Mouse (Mus musculus) small intestine, adult 10 weeks (tissue): ENCODE measurements around the gene Gmnc. TPM values are rescaled to one million over a fixed set of nuclear protein-coding genes. Genes with fewer than 3 reads are reported as not detected.

Source experiments
- polyA plus RNA-seq: library from polyadenylated mRNA; stranded (reverse); fragments of 350-450 nt; fragmentation: Illumina TruSeq; extraction: RNeasy Lipid Tissue Mini Kit (QIAGEN cat#74804); gene quantifications from one replicate; pipeline ENCODE4 v1.2.3, GENCODE M21; 2014; ENCODE audit warnings: low replicate concordance

The Gmnc gene
- not detected for polyA plus RNA-seq

DNA sequence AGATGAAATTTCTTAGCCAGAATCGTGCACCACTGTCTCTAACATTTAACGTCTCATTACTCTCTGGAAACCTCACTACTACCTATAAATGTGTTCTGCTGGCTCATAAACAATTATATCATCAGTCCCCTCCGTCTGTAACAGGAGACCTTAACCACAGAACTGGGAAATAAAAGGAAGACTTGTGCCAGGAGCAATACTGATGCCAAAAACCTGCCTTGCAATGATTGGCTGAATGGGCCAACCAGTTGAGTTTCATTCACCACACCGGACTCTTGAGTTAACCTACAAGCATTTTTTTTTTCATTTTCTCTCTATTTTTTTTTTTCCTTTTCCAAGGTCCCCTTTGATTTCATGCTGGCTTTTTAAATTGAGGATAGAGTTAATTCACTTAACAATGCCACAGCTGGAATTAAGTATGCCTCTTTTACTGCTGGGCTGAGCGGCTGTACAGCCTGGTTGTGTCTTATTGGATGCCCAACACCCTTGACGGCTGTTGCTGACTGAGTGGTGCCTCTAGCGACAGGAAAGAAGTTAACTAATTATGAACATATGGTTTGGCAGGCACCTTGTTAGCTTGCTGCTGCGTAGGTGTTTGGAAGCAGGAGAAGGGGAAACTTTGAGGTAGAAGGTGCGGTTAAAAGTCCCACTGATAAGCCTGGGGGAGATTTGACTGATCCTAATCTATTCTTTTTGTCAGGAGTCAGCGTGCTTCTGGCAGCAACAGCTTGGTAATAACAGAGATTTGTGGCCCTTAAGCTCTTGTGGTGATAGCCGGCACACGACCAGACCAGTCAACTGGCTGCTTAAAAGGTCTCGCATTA, at the start of gene Gmnc:
Gene Gmnc (minus strand): TSS at position 176 of the 824 bp plus-strand sequence.

